Mouse (Mus musculus): ENCODE data around the gene Ano3. TPM values are rescaled to one million over a fixed set of nuclear protein-coding genes. Genes with fewer than 3 reads are reported as not detected.
"Not testable (repeated sequence)": the region's sequence is repeated elsewhere in the genome, so short reads cannot be mapped to it uniquely, and the experiment has no call there.

Ano3 gene
- not detected in 2 replicates for polyA plus RNA-seq (2012; rRNA removed)

- H3K4me3 ChIP-seq (ENCODE audit: low read depth, low read length); H3K27ac ChIP-seq (ENCODE audit: insufficient read depth, low read depth, low read length); H3K27me3 ChIP-seq (ENCODE audit: control insufficient read depth, insufficient read depth, low read length); H3K36me3 ChIP-seq (ENCODE audit: control insufficient read depth, insufficient read depth, low read length); H3K4me1 ChIP-seq (ENCODE audit: control insufficient read depth, insufficient read depth, insufficient read length, low read length): not testable (repeated sequence)
Observed at GRCm38 (mm10) chr2:110950823-110951222, at the start of gene Ano3. TSS of gene Ano3 (minus strand) at chr2:110950923.

DNA sequence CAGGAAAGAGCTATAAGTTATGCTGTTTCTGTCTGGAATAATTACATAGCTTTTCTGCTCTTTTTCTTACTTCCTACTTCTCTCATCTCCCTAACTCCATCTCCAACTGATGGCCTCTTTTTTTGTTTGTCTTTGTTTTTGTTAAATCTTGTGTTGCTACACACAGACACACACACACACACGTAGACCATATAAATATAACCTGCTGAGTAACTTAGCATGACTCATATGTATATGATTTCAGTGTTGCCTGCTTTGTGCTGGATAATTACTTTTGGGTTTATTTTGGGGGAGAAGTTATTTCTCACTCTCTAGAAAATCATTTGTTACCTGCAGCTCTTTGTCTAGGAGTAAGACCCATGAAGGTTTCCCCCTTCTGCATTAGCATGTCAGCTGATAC is 39.3 kb upstream of the Ano3 start:
- Histone ChIP-seq H3K36me3 (ENCODE audit: control insufficient read depth, insufficient read depth, low read length) (no peaks in the 10 kb centered on the region), H3K27me3 (ENCODE audit: control insufficient read depth, insufficient read depth, low read length) (no peaks in the 10 kb centered on the region), H3K27ac (ENCODE audit: insufficient read depth, low read depth, low read length) (no peak overlapping the region), H3K4me3 (ENCODE audit: low read depth, low read length) (no peak overlapping the region), H3K4me1 (ENCODE audit: control insufficient read depth, insufficient read depth, insufficient read length, low read length) (no peaks in the 10 kb centered on the region)
- TF ChIP-seq CTCF (IDR thresholded peaks at IDR 0.05; ENCODE audit: extremely low read depth, insufficient read length, insufficient replicate concordance, low read depth, low read length) (no peak), POLR2A (IDR thresholded peaks at IDR 0.05; ENCODE audit: low read depth, low read length) (no peak)
- WGBS = 73% methylated on average over 1 of the region's 1 CpGs

DNA sequence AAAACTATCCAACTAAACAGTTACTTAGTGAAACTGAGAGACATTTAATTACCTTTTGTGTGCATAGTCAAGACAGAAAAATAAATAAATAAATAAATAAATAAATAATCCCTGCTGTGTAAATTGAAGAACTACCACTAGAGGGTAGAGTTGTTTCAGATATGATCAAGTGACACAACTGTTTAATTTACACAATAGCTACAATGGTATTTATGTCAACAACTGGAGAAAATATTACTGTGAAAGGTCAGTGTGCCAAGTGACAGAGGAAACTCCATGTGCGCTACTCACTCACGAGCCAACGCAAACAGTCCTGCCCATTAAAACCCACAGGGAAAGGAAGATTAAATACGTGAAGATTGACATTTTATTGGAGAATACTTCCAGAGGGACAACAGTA is 38.8 kb upstream of the Ano3 start:
- Histone ChIP-seq H3K36me3 (ENCODE audit: control insufficient read depth, insufficient read depth, low read length) (no peaks in the 10 kb centered on the region), H3K27me3 (ENCODE audit: control insufficient read depth, insufficient read depth, low read length) (no peaks in the 10 kb centered on the region), H3K4me1 (ENCODE audit: control insufficient read depth, insufficient read depth, insufficient read length, low read length) (no peaks in the 10 kb centered on the region), H3K4me3 (ENCODE audit: low read depth, low read length) (no peak overlapping the region), H3K27ac (ENCODE audit: insufficient read depth, low read depth, low read length) (no peak overlapping the region)
- no peak for TF ChIP-seq POLR2A (IDR thresholded peaks at IDR 0.05; ENCODE audit: low read depth, low read length)
- TF ChIP-seq CTCF (IDR thresholded peaks at IDR 0.05; ENCODE audit: extremely low read depth, insufficient read length, insufficient replicate concordance, low read depth, low read length) = no peak
- WGBS = 47% methylated on average over 4 of the region's 4 CpGs

- H3K4me1 ChIP-seq (ENCODE audit: control insufficient read depth, insufficient read depth, insufficient read length, low read length) = no peaks in the 10 kb centered on the region
- no peaks in the 10 kb centered on the region for H3K36me3 ChIP-seq (ENCODE audit: control insufficient read depth, insufficient read depth, low read length)
- no peaks in the 10 kb centered on the region for H3K27me3 ChIP-seq (ENCODE audit: control insufficient read depth, insufficient read depth, low read length)
- WGBS = 91% methylated on average over 2 of the region's 2 CpGs
- H3K4me3 ChIP-seq (ENCODE audit: low read depth, low read length) = no peak overlapping the region
- TF ChIP-seq CTCF (IDR thresholded peaks at IDR 0.05; ENCODE audit: extremely low read depth, insufficient read length, insufficient replicate concordance, low read depth, low read length) = no peak
- TF ChIP-seq POLR2A (IDR thresholded peaks at IDR 0.05; ENCODE audit: low read depth, low read length) = no peak
- no peak overlapping the region for H3K27ac ChIP-seq (ENCODE audit: insufficient read depth, low read depth, low read length)
Observed at GRCm38 (mm10) chr2:110985853-110986271, 35.1 kb upstream of the Ano3 start.

GRCm38 (mm10) chr2:110981733-110982132 is 31.0 kb upstream of the Ano3 start:
- Histone ChIP-seq H3K4me1 (ENCODE audit: control insufficient read depth, insufficient read depth, insufficient read length, low read length) (no peaks in the 10 kb centered on the region), H3K36me3 (ENCODE audit: control insufficient read depth, insufficient read depth, low read length) (no peaks in the 10 kb centered on the region), H3K27ac (ENCODE audit: insufficient read depth, low read depth, low read length) (no peak overlapping the region), H3K27me3 (ENCODE audit: control insufficient read depth, insufficient read depth, low read length) (no peaks in the 10 kb centered on the region), H3K4me3 (ENCODE audit: low read depth, low read length) (no peak overlapping the region)
- 17% methylated on average over 1 of the region's 1 CpGs for WGBS
- TF ChIP-seq POLR2A (IDR thresholded peaks at IDR 0.05; ENCODE audit: low read depth, low read length) = no peak

DNA sequence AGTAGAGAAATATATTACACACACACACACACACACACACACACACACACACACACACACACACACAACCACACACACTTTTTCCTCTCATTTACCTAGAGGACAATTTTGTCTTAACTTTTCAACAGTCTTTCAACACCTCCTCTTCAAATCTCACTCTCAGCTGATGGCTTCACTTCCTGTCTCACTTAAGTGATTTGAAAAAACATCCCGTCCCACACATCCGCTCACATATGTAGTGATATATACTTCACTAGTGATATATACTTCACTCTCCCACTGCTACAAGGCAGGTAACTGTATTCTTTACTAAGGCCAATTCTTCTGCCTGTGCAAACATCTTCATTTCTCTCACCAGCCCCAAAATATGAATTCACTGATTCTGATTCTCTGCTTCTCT is 28.9 kb upstream of the Ano3 start:
- Histone ChIP-seq H3K4me3 (ENCODE audit: low read depth, low read length) (no peak overlapping the region), H3K4me1 (ENCODE audit: control insufficient read depth, insufficient read depth, insufficient read length, low read length) (no peaks in the 10 kb centered on the region), H3K27ac (ENCODE audit: insufficient read depth, low read depth, low read length) (no peak overlapping the region), H3K36me3 (ENCODE audit: control insufficient read depth, insufficient read depth, low read length) (no peaks in the 10 kb centered on the region), H3K27me3 (ENCODE audit: control insufficient read depth, insufficient read depth, low read length) (no peaks in the 10 kb centered on the region)
- WGBS = 73% methylated on average over 2 of the region's 2 CpGs
- TF ChIP-seq CTCF (IDR thresholded peaks at IDR 0.05; ENCODE audit: extremely low read depth, insufficient read length, insufficient replicate concordance, low read depth, low read length) (no peak), POLR2A (IDR thresholded peaks at IDR 0.05; ENCODE audit: low read depth, low read length) (no peak)

DNA sequence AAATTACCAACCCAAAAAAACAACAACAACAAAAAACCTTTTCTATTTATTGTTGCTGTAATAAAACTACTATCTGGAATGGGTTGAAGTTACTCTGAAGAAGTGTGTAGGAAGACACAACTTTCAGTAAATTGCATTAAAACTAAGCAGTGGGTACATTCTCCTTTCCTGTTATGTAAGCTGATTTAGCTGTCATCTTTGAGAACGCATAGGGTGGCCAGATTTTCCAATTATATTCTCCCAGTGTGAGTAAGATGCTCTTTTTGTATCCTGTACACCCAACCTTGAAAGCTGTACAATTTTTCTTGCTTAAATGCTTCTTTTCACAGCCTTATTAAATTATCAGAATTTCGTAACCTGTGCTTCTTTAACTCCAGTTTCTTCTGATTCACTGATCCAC is 26.1 kb upstream of the Ano3 start:
- Histone ChIP-seq H3K27me3 (ENCODE audit: control insufficient read depth, insufficient read depth, low read length) (no peaks in the 10 kb centered on the region), H3K27ac (ENCODE audit: insufficient read depth, low read depth, low read length) (no peak overlapping the region), H3K4me3 (ENCODE audit: low read depth, low read length) (no peak overlapping the region), H3K36me3 (ENCODE audit: control insufficient read depth, insufficient read depth, low read length) (no peaks in the 10 kb centered on the region), H3K4me1 (ENCODE audit: control insufficient read depth, insufficient read depth, insufficient read length, low read length) (no peaks in the 10 kb centered on the region)
- 79% methylated on average over 2 of the region's 2 CpGs for WGBS
- TF ChIP-seq CTCF (IDR thresholded peaks at IDR 0.05; ENCODE audit: extremely low read depth, insufficient read length, insufficient replicate concordance, low read depth, low read length) (no peak), POLR2A (IDR thresholded peaks at IDR 0.05; ENCODE audit: low read depth, low read length) (no peak)

DNA sequence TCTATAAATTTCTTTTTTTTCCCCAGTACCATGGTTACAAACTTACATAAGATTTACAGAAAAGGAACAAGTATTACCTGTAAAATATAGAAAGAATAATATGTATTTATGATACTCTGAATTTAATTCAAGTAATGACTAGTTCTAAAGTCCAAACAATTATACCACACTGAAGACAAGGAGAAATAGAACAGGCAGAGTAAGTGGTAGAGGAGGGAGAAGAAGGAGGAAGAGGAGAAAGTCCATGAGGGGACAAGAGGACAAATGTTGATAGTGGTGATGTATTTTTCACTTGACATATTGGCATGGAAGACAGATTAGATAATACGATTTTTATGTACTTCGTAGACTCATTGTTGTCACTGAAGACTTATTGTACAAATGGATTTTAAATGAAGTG is 19.4 kb upstream of the Ano3 start:
- H3K36me3 ChIP-seq (ENCODE audit: control insufficient read depth, insufficient read depth, low read length) = no peaks in the 10 kb centered on the region
- TF ChIP-seq POLR2A (IDR thresholded peaks at IDR 0.05; ENCODE audit: low read depth, low read length) = no peak
- H3K4me3 ChIP-seq (ENCODE audit: low read depth, low read length) = no peak overlapping the region
- 29% methylated on average over 2 of the region's 2 CpGs for WGBS
- no peaks in the 10 kb centered on the region for H3K27me3 ChIP-seq (ENCODE audit: control insufficient read depth, insufficient read depth, low read length)
- H3K27ac ChIP-seq (ENCODE audit: insufficient read depth, low read depth, low read length) = no peak overlapping the region
- H3K4me1 ChIP-seq (ENCODE audit: control insufficient read depth, insufficient read depth, insufficient read length, low read length) = no peaks in the 10 kb centered on the region
